Mouse (Mus musculus) kidney, embryonic 14.5 days (tissue): Measurements from ENCODE around the gene Cers2. TPM values are rescaled to one million over a fixed set of nuclear protein-coding genes. Genes with fewer than 3 reads are reported as not detected.
A peak's percentile ranks its signal among the peaks of the same experiment; 100 is the strongest.
"Not testable (repeated sequence)": the region's sequence is repeated elsewhere in the genome, so short reads cannot be mapped to it uniquely, and the experiment has no call there.

Experiments used
- ATAC-seq: fragments of 200-750 bp; cut with Nextera tagmentation; 2 replicates; pipeline ENCODE4 v1.8.0; 2017; ENCODE audit warnings: moderate number of reproducible peaks, mild to moderate bottlenecking, moderate TSS enrichment, moderate library complexity; ENCODE audit not compliant: low FRiP score, low TSS enrichment
- H3K27ac ChIP-seq: fragments of 300-500 bp; sonication (generic); 2 replicates; pipeline ENCODE4 v1.5.1; 2014; ENCODE audit warnings: low read depth, mild to moderate bottlenecking, low read length, moderate library complexity, mixed read lengths
- H3K27me3 ChIP-seq: fragments of 300-500 bp; sonication (generic); 2 replicates; pipeline ENCODE4 v1.6.1; 2014; ENCODE audit warnings: mild to moderate bottlenecking, low read length; ENCODE audit not compliant: control insufficient read depth, insufficient read depth
- H3K36me3 ChIP-seq: fragments of 300-500 bp; sonication (generic); 2 replicates; pipeline ENCODE4 v1.6.1; 2014; ENCODE audit warnings: low read length, mixed read lengths; ENCODE audit not compliant: control insufficient read depth, insufficient read depth
- H3K4me1 ChIP-seq: fragments of 300-500 bp; sonication (generic); 2 replicates; pipeline ENCODE4 v1.6.1; 2014; ENCODE audit warnings: low read length, mixed read lengths; ENCODE audit not compliant: control insufficient read depth, insufficient read depth
- H3K4me2 ChIP-seq: fragments of 300-500 bp; sonication (generic); replicated peaks from 2 replicates; pipeline ENCODE4 v1.6.1; 2014; ENCODE audit warnings: low read depth, mild to moderate bottlenecking, low read length
- H3K4me3 ChIP-seq: fragments of 300-500 bp; sonication (generic); 2 replicates; pipeline ENCODE4 v1.5.1; 2014; ENCODE audit warnings: mild to moderate bottlenecking, low read length
- H3K9ac ChIP-seq: fragments of 300-500 bp; sonication (generic); 2 replicates; pipeline ENCODE4 v1.6.1; 2014; ENCODE audit warnings: low read depth, mild to moderate bottlenecking, low read length, moderate library complexity
- H3K9me3 ChIP-seq: fragments of 300-500 bp; sonication (generic); 2 replicates; pipeline ENCODE4 v1.6.1; 2016; ENCODE audit warnings: low read length; ENCODE audit not compliant: control insufficient read depth
- WGBS: fragments of 180-500 bp; shearing (Covaris S2); extraction: QIAGEN DNeasy Blood & Tissue Kit; methylation state at CpG from one replicate; pipeline ENCODE4 v1.1.7; 2014; 5-methylcytosine and 5-hydroxymethylcytosine counted together
- polyA plus RNA-seq: library from polyadenylated mRNA; unstranded; fragments of >200 nt; fragmentation: Nextera tagmentation; extraction: Ambion mirVana; gene quantifications from 2 replicates; pipeline ENCODE4 v1.2.1, GENCODE M21; 2014

Gene Cers2
- polyA plus RNA-seq, 1 experiment from 2014 or later: 154 TPM

DNA sequence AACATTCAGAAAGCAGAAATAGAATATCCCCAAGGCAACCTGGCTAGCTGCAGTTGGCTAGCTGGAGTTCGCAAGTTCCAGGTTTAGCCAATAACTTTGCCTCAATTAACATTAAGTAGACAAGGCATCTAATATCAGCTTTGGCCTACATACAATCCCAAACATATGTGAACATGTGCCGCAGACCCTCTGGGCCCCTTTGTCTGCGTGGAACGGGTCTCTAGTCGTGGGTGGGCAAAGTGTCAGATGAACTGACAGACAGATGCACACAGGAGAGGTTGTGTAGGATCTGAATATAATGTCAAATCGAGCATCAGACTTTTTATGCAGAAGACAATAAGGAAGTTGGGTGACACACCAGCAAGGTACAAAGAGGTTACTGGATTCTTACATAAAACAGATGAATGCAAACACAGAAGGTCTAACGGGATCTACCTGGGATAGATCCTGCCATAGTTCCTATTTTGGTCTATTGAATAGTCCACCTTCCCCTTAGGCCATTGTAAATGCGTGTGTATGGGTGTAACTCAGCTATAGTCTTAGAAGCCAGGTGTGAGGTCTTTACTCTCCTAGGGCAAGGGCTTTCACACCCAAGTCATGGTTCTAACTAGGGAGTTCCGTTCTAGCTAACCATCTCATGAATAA, 28.9 kb downstream of the Cers2 start:
- H3K4me2 ChIP-seq, H3K27ac ChIP-seq, H3K9ac ChIP-seq, H3K4me1 ChIP-seq, H3K4me3 ChIP-seq, ATAC-seq, H3K27me3 ChIP-seq, H3K9me3 ChIP-seq: not testable (repeated sequence)
- WGBS: 97% methylated on average over 9 of the region's 9 CpGs
- H3K36me3 ChIP-seq: peaks cover 85% of the 10 kb centered on the region

GRCm38 (mm10) chr3:95346454-95346853, 31.9 kb downstream of the Cers2 start:
- no peaks in the 10 kb centered on the region for H3K4me1 ChIP-seq
- WGBS: 95% methylated on average over 7 of the region's 7 CpGs
- H3K27me3 ChIP-seq: no peaks in the 10 kb centered on the region
- no peak for ATAC-seq
- H3K36me3 ChIP-seq: peaks cover 78% of the 10 kb centered on the region
- 0 out of 2 replicates have a peak, but pooled peaks cover 3% of the 10 kb centered on the region for H3K9me3 ChIP-seq
- no peak overlapping the region for H3K4me3 ChIP-seq
- H3K9ac ChIP-seq: no peak overlapping the region
- H3K4me2 ChIP-seq: no peak overlapping the region
- no peak overlapping the region for H3K27ac ChIP-seq

DNA sequence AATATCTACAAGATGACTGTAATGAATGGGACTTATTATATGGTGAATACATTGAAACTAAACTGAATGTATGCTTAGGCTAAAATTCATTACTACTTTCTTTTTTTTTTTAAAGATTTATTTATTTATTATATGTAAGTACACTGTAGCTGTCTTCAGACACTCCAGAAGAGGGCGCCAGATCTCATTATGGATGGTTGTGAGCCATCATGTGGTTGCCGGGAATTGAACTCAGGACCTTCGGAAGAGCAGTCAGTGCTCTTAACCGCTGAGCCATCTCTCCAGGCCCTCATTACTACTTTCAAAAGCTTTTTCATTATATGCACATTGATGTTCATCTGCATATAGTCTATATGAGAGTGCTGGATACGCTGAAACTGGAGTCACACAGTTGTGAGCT, 33.8 kb downstream of the Cers2 start:
- WGBS: 100% methylated on average over 4 of the region's 5 CpGs

GRCm38 (mm10) chr3:95349491-95349890, 34.9 kb downstream of the Cers2 start:
- Histone ChIP-seq H3K9ac (no peak overlapping the region), H3K27ac (no peak overlapping the region), H3K27me3 (no peaks in the 10 kb centered on the region), H3K4me1 (no peaks in the 10 kb centered on the region), H3K4me3 (no peak overlapping the region), H3K9me3 (0 out of 2 replicates have a peak, but pooled peaks cover 3% of the 10 kb centered on the region), H3K4me2 (no peak overlapping the region), H3K36me3 (peaks cover 85% of the 10 kb centered on the region)
- no peak for ATAC-seq

More for the DNA sequence above, 33.8 kb downstream of the Cers2 start:
- H3K4me1 ChIP-seq, H3K4me2 ChIP-seq, H3K27ac ChIP-seq, H3K27me3 ChIP-seq, ATAC-seq, H3K4me3 ChIP-seq, H3K9ac ChIP-seq, H3K9me3 ChIP-seq: not testable (repeated sequence)
- H3K36me3 ChIP-seq: peaks cover 83% of the 10 kb centered on the region

- H3K4me2 ChIP-seq: peak overlapping the region; percentile 31; the same call in 1 of the 2 replicates
- 32% methylated on average over 8 of the region's 19 CpGs for WGBS
- peak overlapping the region; percentile 47 for H3K4me3 ChIP-seq
- H3K36me3 ChIP-seq: peaks cover 26% of the 10 kb centered on the region
- not testable (repeated sequence) for H3K27ac ChIP-seq, H3K9me3 ChIP-seq, H3K27me3 ChIP-seq, H3K4me1 ChIP-seq, ATAC-seq, H3K9ac ChIP-seq
Measured at GRCm38 (mm10) chr3:95355911-95356544, 41.4 kb downstream of the Cers2 start.

DNA sequence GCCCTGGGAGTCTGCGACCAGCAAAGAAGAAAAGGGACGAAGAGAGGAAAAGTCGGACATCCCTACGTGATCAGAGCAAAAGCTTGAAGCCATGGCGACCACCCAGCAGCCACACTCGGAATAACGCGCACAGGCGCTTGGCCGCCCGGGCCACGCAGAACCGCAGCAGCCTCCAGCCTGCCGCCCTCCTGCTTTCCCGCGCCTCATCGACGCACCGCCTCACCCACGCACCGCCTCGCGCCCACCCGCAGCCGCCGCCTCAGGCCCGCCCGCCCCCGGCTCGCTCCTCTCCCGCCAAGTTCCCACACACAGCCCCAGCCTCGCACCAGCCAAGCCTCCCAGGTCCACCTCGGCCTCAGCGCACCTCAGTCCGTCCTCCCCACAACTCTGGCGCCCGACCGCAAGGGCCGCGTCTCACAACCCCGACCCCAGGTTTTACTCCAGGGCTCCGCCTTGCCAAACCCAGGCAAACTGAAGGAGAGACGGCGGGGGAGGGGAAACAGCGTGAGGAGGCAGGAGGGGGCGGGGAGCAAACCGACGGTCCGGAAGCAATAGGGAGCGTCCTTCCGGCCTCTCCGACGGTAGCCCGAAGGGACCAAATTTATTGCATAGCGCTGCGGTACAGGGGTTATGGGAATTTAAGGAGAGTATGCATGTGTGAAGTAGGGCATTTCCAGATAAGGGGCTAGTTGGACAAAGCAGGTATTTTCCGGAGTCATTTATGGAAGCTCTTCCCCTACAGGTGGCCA, 42.3 kb downstream of the Cers2 start, which contains the start of gene Setdb1:
Gene Setdb1 (minus strand): TSS at position 502 of the 749 bp plus-strand sequence.
- Histone ChIP-seq H3K4me2 (peak within 1 kb of the TSS; percentile 31), H3K36me3 (peaks cover 21% of the 10 kb centered on the region), H3K4me3 (peak within 1 kb of the TSS; percentile 47), H3K9ac (peak within 1 kb of the TSS; percentile 56)
- peak; percentile 95 for ATAC-seq
- WGBS: under 1% methylated on average over 28 of the region's 57 CpGs
- H3K4me1 ChIP-seq, H3K27me3 ChIP-seq, H3K9me3 ChIP-seq, H3K27ac ChIP-seq: not testable (repeated sequence)

GRCm38 (mm10) chr3:95357746-95358145, 43.2 kb downstream of the Cers2 start:
- Histone ChIP-seq H3K9me3 (no peaks in the 10 kb centered on the region), H3K4me3 (no peak overlapping the region), H3K9ac (no peak overlapping the region), H3K36me3 (peaks cover 12% of the 10 kb centered on the region), H3K4me1 (no peaks in the 10 kb centered on the region), H3K4me2 (no peak overlapping the region), H3K27me3 (no peaks in the 10 kb centered on the region), H3K27ac (no peak overlapping the region)
- WGBS: 94% methylated on average over 2 of the region's 2 CpGs
- ATAC-seq: no peak

GRCm38 (mm10) chr3:95360276-95360675, 45.7 kb downstream of the Cers2 start:
- not testable (repeated sequence) for H3K4me2 ChIP-seq, H3K9me3 ChIP-seq, H3K4me3 ChIP-seq, H3K36me3 ChIP-seq, H3K27me3 ChIP-seq, ATAC-seq, H3K4me1 ChIP-seq, H3K9ac ChIP-seq, H3K27ac ChIP-seq
- WGBS: 78% methylated on average over 3 of the region's 3 CpGs

- Histone ChIP-seq H3K27me3 (no peaks in the 10 kb centered on the region), H3K4me2 (no peak overlapping the region), H3K4me3 (no peak overlapping the region), H3K36me3 (no peaks in the 10 kb centered on the region), H3K9me3 (peaks cover 4% of the 10 kb centered on the region; the same call in 1 of the 2 replicates), H3K4me1 (no peaks in the 10 kb centered on the region), H3K9ac (no peak overlapping the region), H3K27ac (no peak overlapping the region)
- ATAC-seq: no peak
Measured at GRCm38 (mm10) chr3:95370101-95370500, 55.5 kb downstream of the Cers2 start.
